ENCODE assay signal across 9 mouse cellular contexts in genomic region chr5:113942580-113942979, GRCm38 (mm10). TPM values are rescaled to one million over a fixed set of nuclear protein-coding genes. Genes with fewer than 3 reads are reported as not detected.
DNase-seq lines count a peak whose midpoint lies in the region; ATAC-seq and TF ChIP-seq lines count a peak whose summit lies in the region.
"Had no signal": no experiment of that assay in that cellular context is flagged by ENCODE, and none has a peak within 500 bp of the region (broad histone marks: within the 10 kb centered on the region; RNA-seq: fewer than 3 reads in every experiment).

No protein-coding gene starts in this region.

- H3K9me3 ChIP-seq in forebrain, postnatal 0 days (ENCODE audit: low read length): no peaks in the 10 kb centered on the region
- H3K9me3 ChIP-seq in forebrain, embryonic 14.5 days (replicated peaks; ENCODE audit: control insufficient read depth, low read length): no peaks in the 10 kb centered on the region
- no peaks in the 10 kb centered on the region for H3K9me3 ChIP-seq in midbrain, embryonic 13.5 days
- H3K9me3 ChIP-seq in midbrain, embryonic 15.5 days: no peaks in the 10 kb centered on the region
- H3K9me3 ChIP-seq: embryonic facial prominence, embryonic 13.5 days had no signal

- no peak overlapping the region for H3K4me2 ChIP-seq in forebrain, postnatal 0 days (ENCODE audit: low read depth)
- no peak overlapping the region for H3K4me2 ChIP-seq in forebrain, embryonic 14.5 days (ENCODE audit: low read length)
- H3K4me2 ChIP-seq in midbrain, embryonic 13.5 days (replicated peaks): no peak overlapping the region
- no peak overlapping the region for H3K4me2 ChIP-seq in midbrain, embryonic 15.5 days
- H3K4me2 ChIP-seq: embryonic facial prominence, embryonic 13.5 days had no signal

- DNase-seq in forebrain, postnatal 0 days: no peak
- no peak for DNase-seq in forebrain, embryonic 14.5 days (ENCODE audit: low spot score)
- peak; percentile 46 for DNase-seq in induced T-regulatory cell, adult 2 months (ENCODE audit: low read depth)
- DNase-seq in testis, postnatal 10 days (ENCODE audit: low spot score): peak; percentile 77
- DNase-seq in embryo, embryonic 11 days: no peak
- DNase-seq in c-Kit-positive CD71-positive TER-119-positive erythroid progenitor cells, embryonic 14.5 days (ENCODE audit: low spot score): no peak

- H3K27me3 ChIP-seq in forebrain, postnatal 0 days (ENCODE audit: insufficient read depth, low read length): no peaks in the 10 kb centered on the region
- H3K27me3 ChIP-seq in forebrain, embryonic 14.5 days (replicated peaks; ENCODE audit: control insufficient read depth, insufficient read depth, low read length): no peaks in the 10 kb centered on the region
- H3K27me3 ChIP-seq in midbrain, embryonic 13.5 days: no peaks in the 10 kb centered on the region
- H3K27me3 ChIP-seq in midbrain, embryonic 15.5 days (replicated peaks): no peaks in the 10 kb centered on the region
- H3K27me3 ChIP-seq: embryonic facial prominence, embryonic 13.5 days had no signal

- H3K9ac ChIP-seq in forebrain, postnatal 0 days: no peak overlapping the region
- no peak overlapping the region for H3K9ac ChIP-seq in forebrain, embryonic 14.5 days (ENCODE audit: low read length)
- H3K9ac ChIP-seq in midbrain, embryonic 13.5 days (replicated peaks): no peak overlapping the region
- no peak overlapping the region for H3K9ac ChIP-seq in midbrain, embryonic 15.5 days
- H3K9ac ChIP-seq: embryonic facial prominence, embryonic 13.5 days had no signal

- no peak; the same call in 1 of the 2 replicates for ATAC-seq in forebrain, postnatal 0 days
- ATAC-seq in forebrain, embryonic 14.5 days: no peak
- 0 out of 2 replicates have a peak, but pooled peaks have one; percentile 6 for ATAC-seq in midbrain, embryonic 13.5 days
- no peak for ATAC-seq in midbrain, embryonic 15.5 days (replicated peaks)

- no peak overlapping the region for H3K27ac ChIP-seq in forebrain, postnatal 0 days (ENCODE audit: low read depth, low read length)
- H3K27ac ChIP-seq in forebrain, embryonic 14.5 days (ENCODE audit: low read depth, low read length): no peak overlapping the region
- H3K27ac ChIP-seq in midbrain, embryonic 13.5 days: no peak overlapping the region
- H3K27ac ChIP-seq in midbrain, embryonic 15.5 days: no peak overlapping the region
- H3K27ac ChIP-seq: embryonic facial prominence, embryonic 13.5 days had no signal

- WGBS in forebrain, postnatal 0 days: 88% methylated on average over 12 of the region's 12 CpGs
- 90% methylated on average over 12 of the region's 12 CpGs for WGBS in forebrain, embryonic 14.5 days
- WGBS in midbrain, embryonic 13.5 days: 89% methylated on average over 12 of the region's 12 CpGs
- WGBS in midbrain, embryonic 15.5 days: 94% methylated on average over 12 of the region's 12 CpGs

- H3K4me3 ChIP-seq in forebrain, postnatal 0 days (ENCODE audit: low read depth, low read length): no peak overlapping the region
- H3K4me3 ChIP-seq in forebrain, embryonic 14.5 days (ENCODE audit: low read depth, low read length): no peak overlapping the region
- no peak overlapping the region for H3K4me3 ChIP-seq in midbrain, embryonic 13.5 days (replicated peaks)
- no peak overlapping the region for H3K4me3 ChIP-seq in midbrain, embryonic 15.5 days
- H3K4me3 ChIP-seq: embryonic facial prominence, embryonic 13.5 days had no signal

- peaks cover 63% of the 10 kb centered on the region for H3K36me3 ChIP-seq in forebrain, postnatal 0 days (ENCODE audit: insufficient read depth)
- H3K36me3 ChIP-seq in forebrain, embryonic 14.5 days (ENCODE audit: control insufficient read depth, insufficient read depth, low read length): peaks cover 75% of the 10 kb centered on the region
- peaks cover 82% of the 10 kb centered on the region for H3K36me3 ChIP-seq in midbrain, embryonic 13.5 days
- H3K36me3 ChIP-seq in midbrain, embryonic 15.5 days (replicated peaks): peaks cover 35% of the 10 kb centered on the region; the same call in 1 of the 2 replicates

- H3K4me1 ChIP-seq in forebrain, postnatal 0 days (ENCODE audit: insufficient read depth): no peaks in the 10 kb centered on the region
- H3K4me1 ChIP-seq in forebrain, embryonic 14.5 days (ENCODE audit: control insufficient read depth, insufficient read depth, low read length): peaks cover 3% of the 10 kb centered on the region; the same call in 1 of the 2 replicates
- peaks cover 12% of the 10 kb centered on the region for H3K4me1 ChIP-seq in midbrain, embryonic 13.5 days (replicated peaks)
- H3K4me1 ChIP-seq in midbrain, embryonic 15.5 days: no peaks in the 10 kb centered on the region
- H3K4me1 ChIP-seq: embryonic facial prominence, embryonic 13.5 days had no signal

- TF ChIP-seq CTCF in forebrain, postnatal 0 days (IDR thresholded peaks at IDR 0.05; ENCODE audit: low read depth): peak; percentile 63

RNA-seq across cellular contexts. Expression of gene Coro1c, which starts 34.0 kb away (rescaled TPM):
- total RNA-seq in forebrain, postnatal 0 days (2014; rRNA removed): 159 and 178 TPM in 2 replicates
- polyA plus RNA-seq in forebrain, postnatal 0 days (2015; fragmentation: Nextera tagmentation; extraction: Ambion mirVana): 148 and 167 TPM in 2 replicates
- 169 and 193 TPM in 2 replicates for polyA plus RNA-seq in forebrain, embryonic 14.5 days (2014; fragmentation: Nextera tagmentation; extraction: Ambion mirVana)
- 214 and 215 TPM in 2 replicates for polyA plus RNA-seq in midbrain, embryonic 13.5 days (2015; fragmentation: Nextera tagmentation; extraction: Ambion mirVana)
- polyA plus RNA-seq in midbrain, embryonic 15.5 days (2015; fragmentation: Nextera tagmentation; extraction: Ambion mirVana): 198 and 206 TPM in 2 replicates

RNA-seq across cellular contexts. Expression of gene Ssh1, which starts 51.1 kb away (rescaled TPM):
- total RNA-seq in forebrain, postnatal 0 days (2014; rRNA removed): 7.9 and 11.5 TPM in 2 replicates
- polyA plus RNA-seq in forebrain, postnatal 0 days (2015; fragmentation: Nextera tagmentation; extraction: Ambion mirVana): 8.2 and 10.4 TPM in 2 replicates
- polyA plus RNA-seq in forebrain, embryonic 14.5 days (2014; fragmentation: Nextera tagmentation; extraction: Ambion mirVana): 16.0 and 16.6 TPM in 2 replicates
- polyA plus RNA-seq in midbrain, embryonic 13.5 days (2015; fragmentation: Nextera tagmentation; extraction: Ambion mirVana): 14.3 and 17.2 TPM in 2 replicates
- 11.7 and 15.1 TPM in 2 replicates for polyA plus RNA-seq in midbrain, embryonic 15.5 days (2015; fragmentation: Nextera tagmentation; extraction: Ambion mirVana)

Comparison
In these comparisons a context has a peak if more than half of its experiments do, and no peak if none do; other contexts are left out.
1. DNase-seq: peak in induced T-regulatory cell, adult 2 months (single experiment) and testis, postnatal 10 days (single experiment); none in forebrain, postnatal 0 days (single experiment), forebrain, embryonic 14.5 days (single experiment), embryo, embryonic 11 days (single experiment) and c-Kit-positive CD71-positive TER-119-positive erythroid progenitor cells, embryonic 14.5 days (single experiment).